Mouse (Mus musculus) cerebellum, adult 18-20 months (tissue): ENCODE data around the gene Ubr1.
A peak's percentile ranks its signal among the peaks of the same experiment; 100 is the strongest.

ENCODE experiments used
- DNase-seq, 2 experiments: peaks; one replicate each; pipeline ENCODE4 v3.0.0; 2021

Ubr1 gene

GRCm38 (mm10) chr2:120970559-120971080 lies at the start of gene Ubr1:
Ubr1 (minus strand) TSS chr2:120970715.
- DNase-seq = peak; percentile 85 to 86

- no peak for DNase-seq
Measured at GRCm38 (mm10) chr2:121017151-121017550, 46.6 kb upstream of the Ubr1 start.

GRCm38 (mm10) chr2:121016226-121016625 lies 45.7 kb upstream of the Ubr1 start:
- DNase-seq = no peak

GRCm38 (mm10) chr2:121015507-121015906 lies 45.0 kb upstream of the Ubr1 start:
- DNase-seq = no peak

- DNase-seq = no peak
Measured at GRCm38 (mm10) chr2:121012676-121013075, 42.2 kb upstream of the Ubr1 start.

GRCm38 (mm10) chr2:121009071-121009677 lies 38.7 kb upstream of the Ubr1 start:
- DNase-seq = no peak

GRCm38 (mm10) chr2:121008664-121009007 lies 38.1 kb upstream of the Ubr1 start:
- DNase-seq = no peak

- peak; percentile 84 to 85 for DNase-seq
Measured at GRCm38 (mm10) chr2:121007925-121008663, 37.6 kb upstream of the Ubr1 start, which contains the start of gene Ccndbp1. Ccndbp1 (plus strand) TSS chr2:121008403.

GRCm38 (mm10) chr2:121006986-121007385 lies 36.5 kb upstream of the Ubr1 start:
- peak; percentile 88 to 93 for DNase-seq

- peak; percentile 83 to 91 for DNase-seq
Measured at GRCm38 (mm10) chr2:121004018-121004811, 33.7 kb upstream of the Ubr1 start.

- no peak for DNase-seq
Measured at GRCm38 (mm10) chr2:121003586-121003985, 33.1 kb upstream of the Ubr1 start.

GRCm38 (mm10) chr2:120998863-120999262 lies 28.3 kb upstream of the Ubr1 start:
- no peak for DNase-seq

- DNase-seq = peak in 1 of 2 experiments; percentile 72
Measured at GRCm38 (mm10) chr2:120996607-120997006, 26.1 kb upstream of the Ubr1 start.

GRCm38 (mm10) chr2:120991196-120991595 lies 20.7 kb upstream of the Ubr1 start:
- DNase-seq = no peak

- DNase-seq = no peak
Measured at GRCm38 (mm10) chr2:120985241-120985640, 14.7 kb upstream of the Ubr1 start.

- DNase-seq = peak in 1 of 2 experiments; percentile 34
Measured at GRCm38 (mm10) chr2:120983611-120984010, 13.1 kb upstream of the Ubr1 start.

- DNase-seq = no peak
Measured at GRCm38 (mm10) chr2:120980861-120981260, 10.3 kb upstream of the Ubr1 start.

GRCm38 (mm10) chr2:120979819-120980218 lies 9.3 kb upstream of the Ubr1 start:
- DNase-seq = peak in 1 of 2 experiments; percentile 49

GRCm38 (mm10) chr2:120978693-120979037 lies 8.2 kb upstream of the Ubr1 start:
- no peak for DNase-seq

- DNase-seq = no peak
Measured at GRCm38 (mm10) chr2:120977926-120978692, 7.6 kb upstream of the Ubr1 start.

GRCm38 (mm10) chr2:120976990-120977925 lies 6.7 kb upstream of the Ubr1 start, which contains the start of gene Tmem62:
Tmem62 (plus strand) TSS chr2:120977017.
- DNase-seq = peak; percentile 76 to 84
